Mouse (Mus musculus) bone marrow, adult 2 months (tissue): Measurements from ENCODE around the gene Frrs1l. TPM values are rescaled to one million over a fixed set of nuclear protein-coding genes. Genes with fewer than 3 reads are reported as not detected.

Source experiments
- H3K27ac ChIP-seq: fragments of 200-500 bp; 2 replicates; pipeline ENCODE4 v1.5.1; 2012; ENCODE audit warnings: low read depth, mild to moderate bottlenecking, control low read depth, inconsistent platforms, low read length; ENCODE audit not compliant: control insufficient read depth, poor library complexity, insufficient read depth
- H3K4me1 ChIP-seq: fragments of 200-500 bp; 2 replicates; pipeline ENCODE4 v1.6.1; 2011; ENCODE audit warnings: low read length; ENCODE audit not compliant: control insufficient read depth, insufficient read depth
- H3K4me3 ChIP-seq: fragments of 200-500 bp; replicated peaks from 2 replicates; pipeline ENCODE3; 2011; ENCODE audit warnings: mild to moderate bottlenecking, low read depth, low read length, control low read depth; ENCODE audit not compliant: control insufficient read depth
- CTCF ChIP-seq: fragments of 200-500 bp; IDR thresholded peaks from 2 replicates; pipeline ENCODE4 v1.5.1; 2011; ENCODE audit warnings: low read length, control low read depth; ENCODE audit not compliant: control insufficient read depth, insufficient read depth
- POLR2A ChIP-seq: fragments of 200-500 bp; IDR thresholded peaks from 2 replicates; pipeline ENCODE4 v1.6.1; 2011; ENCODE audit warnings: low read depth, mild to moderate bottlenecking, control low read depth, low read length, borderline replicate concordance; ENCODE audit not compliant: control insufficient read depth
- WGBS: fragments of 180-500 bp; shearing (Covaris S2); methylation state at CpG from one replicate; pipeline ENCODE4 v1.1.7; 2018; 5-methylcytosine and 5-hydroxymethylcytosine counted together
- polyA plus RNA-seq: library from polyadenylated mRNA; stranded (reverse); fragments of >200 nt; gene quantifications from 2 replicates; pipeline ENCODE4 v1.2.4, GENCODE M21; 2011; ENCODE audit warnings: low replicate concordance; ENCODE audit not compliant: missing spikeins, insufficient read depth, insufficient read length

Gene Frrs1l
- polyA plus RNA-seq, 1 experiment = not detected

DNA sequence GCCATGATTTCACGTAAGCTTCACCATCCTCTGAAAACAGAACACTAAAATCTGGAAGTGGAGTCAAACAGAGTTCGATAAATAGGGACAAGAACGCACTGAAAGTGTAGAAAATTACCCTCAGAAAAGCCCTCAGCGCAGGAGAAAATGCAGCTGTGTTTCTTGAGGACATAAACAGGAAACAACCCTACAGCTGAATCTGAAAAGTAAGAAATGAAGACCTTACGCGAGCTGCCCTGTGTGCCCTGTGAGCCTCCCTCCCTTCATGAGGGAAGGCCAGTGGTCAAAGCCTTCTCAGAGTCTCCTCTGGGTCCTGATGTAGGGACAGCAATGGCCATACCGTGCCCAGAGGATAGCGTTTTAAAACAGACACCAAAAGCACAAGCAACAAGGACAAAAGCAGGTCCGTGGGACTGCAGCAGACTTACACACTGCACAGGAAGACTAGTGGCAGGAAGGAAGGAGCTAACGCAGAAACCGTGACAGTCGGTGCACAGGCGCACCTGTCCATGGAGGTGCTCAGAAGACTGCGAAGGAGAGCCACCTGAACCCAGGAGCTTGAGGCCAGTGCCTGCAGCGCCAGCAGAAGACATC is 74.4 kb downstream of the Frrs1l start:
- 53% methylated on average over 15 of the region's 15 CpGs for WGBS
- H3K4me3 ChIP-seq = peak overlapping the region; percentile 5
- peaks cover 4% of the 10 kb centered on the region for H3K4me1 ChIP-seq
- no peak for TF ChIP-seq POLR2A
- TF ChIP-seq CTCF = no peak
- peak overlapping the region; percentile 75 for H3K27ac ChIP-seq

GRCm38 (mm10) chr4:56914761-56915160 is 75.4 kb downstream of the Frrs1l start:
- H3K4me3 ChIP-seq = no peak overlapping the region
- H3K27ac ChIP-seq = peak overlapping the region; percentile 70
- 70% methylated on average over 1 of the region's 1 CpGs for WGBS
- no peak for TF ChIP-seq CTCF
- TF ChIP-seq POLR2A = no peak
- H3K4me1 ChIP-seq = peaks cover 4% of the 10 kb centered on the region

DNA sequence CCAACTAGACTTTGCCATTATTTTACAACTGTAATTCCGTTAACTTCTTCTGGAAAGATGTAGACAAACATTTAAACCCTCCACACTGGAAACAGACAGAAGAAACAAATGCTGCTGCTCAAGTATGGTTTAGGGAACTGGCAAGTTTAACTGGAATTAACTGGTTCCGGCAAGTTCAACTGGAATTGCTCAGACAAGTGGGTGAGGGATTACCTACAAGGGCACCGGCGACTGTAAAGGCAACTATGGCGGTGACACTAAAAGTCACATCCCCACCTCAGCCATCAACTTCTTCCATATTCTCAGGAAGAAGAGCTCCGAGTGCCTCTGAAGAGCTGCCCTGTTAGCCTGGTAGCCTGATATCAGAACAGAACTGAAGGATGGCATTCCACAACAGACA is 75.9 kb downstream of the Frrs1l start:
- Histone ChIP-seq H3K4me3 (no peak overlapping the region), H3K27ac (peak overlapping the region; percentile 70), H3K4me1 (peaks cover 4% of the 10 kb centered on the region)
- TF ChIP-seq CTCF (no peak), POLR2A (no peak)
- 87% methylated on average over 6 of the region's 6 CpGs for WGBS

DNA sequence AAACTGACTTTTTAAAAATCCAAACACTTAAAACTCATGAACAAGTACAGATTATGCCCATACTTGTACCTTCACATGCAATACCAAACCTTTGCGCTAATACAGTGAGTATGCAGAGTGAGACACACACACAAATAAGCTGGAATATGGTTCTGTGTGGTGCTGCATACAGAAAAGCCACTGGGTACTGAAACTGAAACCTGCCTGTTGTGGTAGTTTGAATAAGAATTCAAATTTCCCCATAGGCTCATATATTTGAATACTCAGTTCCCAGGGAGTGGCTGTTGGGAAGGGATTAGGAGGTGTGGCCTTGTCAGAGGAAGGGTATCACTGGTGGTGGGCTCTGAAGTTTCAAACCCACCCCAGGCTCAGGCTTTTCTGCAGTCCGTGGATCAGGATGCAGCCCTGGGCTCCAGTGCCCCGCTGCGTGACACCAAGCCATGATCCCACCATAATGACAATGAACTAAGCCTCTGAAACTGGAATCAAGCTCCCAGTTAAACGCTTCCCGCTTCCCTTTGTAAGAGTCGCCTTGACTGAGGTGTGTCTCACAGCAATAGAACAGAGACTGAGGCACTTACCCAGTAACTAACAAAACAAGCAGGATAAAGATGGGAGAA is 77.7 kb downstream of the Frrs1l start:
- Histone ChIP-seq H3K4me1 (peaks cover 4% of the 10 kb centered on the region), H3K4me3 (no peak overlapping the region), H3K27ac (no peak overlapping the region)
- WGBS = 90% methylated on average over 7 of the region's 7 CpGs
- TF ChIP-seq CTCF = no peak
- TF ChIP-seq POLR2A = no peak

GRCm38 (mm10) chr4:56909568-56909967 is 80.6 kb downstream of the Frrs1l start:
- TF ChIP-seq POLR2A (no peak), CTCF (no peak)
- Histone ChIP-seq H3K4me3 (no peak overlapping the region), H3K4me1 (peaks cover 5% of the 10 kb centered on the region), H3K27ac (no peak overlapping the region)
- 82% methylated on average over 3 of the region's 3 CpGs for WGBS

DNA sequence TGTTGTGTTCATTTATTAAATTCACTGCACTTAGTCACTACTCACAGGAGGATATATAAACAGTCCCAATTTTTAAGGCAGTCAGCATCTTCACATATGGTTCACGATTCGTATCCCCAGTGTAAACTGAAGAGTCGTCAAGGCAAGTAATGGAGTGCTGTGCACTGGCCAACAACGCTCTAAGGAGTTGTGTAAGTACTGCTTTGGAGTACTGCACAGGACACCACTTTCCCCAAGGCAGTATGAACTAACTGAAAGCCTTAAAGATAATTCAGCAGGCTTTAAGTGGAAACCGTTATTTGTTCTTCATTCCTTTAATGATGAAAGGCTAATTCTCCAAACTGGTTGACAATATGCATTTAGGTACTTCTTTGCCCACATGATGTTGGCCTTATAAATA is 82.5 kb downstream of the Frrs1l start:
- Histone ChIP-seq H3K4me3 (no peak overlapping the region), H3K4me1 (peaks cover 1% of the 10 kb centered on the region), H3K27ac (no peak overlapping the region)
- no peak for TF ChIP-seq POLR2A
- TF ChIP-seq CTCF = no peak
- 86% methylated on average over 5 of the region's 5 CpGs for WGBS

Other genes with a start within 250 kb of the Frrs1l start
- gene Actl7b, start 248.9 kb downstream of the Frrs1l start, polyA plus RNA-seq = 2.1 TPM in 1 of 2 replicates, not detected in the other
- gene Actl7a, start 247.0 kb downstream of the Frrs1l start, polyA plus RNA-seq = not detected in 2 replicates
- gene Elp1, start 188.1 kb downstream of the Frrs1l start, polyA plus RNA-seq = 20.2 and 44.5 TPM in 2 replicates
- gene Fam206a, start 188.0 kb downstream of the Frrs1l start, polyA plus RNA-seq = 3.7 and 4.2 TPM in 2 replicates
- gene Ctnnal1, start 125.2 kb downstream of the Frrs1l start, polyA plus RNA-seq = 5.8 and 9.5 TPM in 2 replicates
- 5.0 and 8.5 TPM in 2 replicates for gene Tmem245, start 43.0 kb downstream of the Frrs1l start, polyA plus RNA-seq
- gene Epb41l4b, start 153.0 kb upstream of the Frrs1l start, polyA plus RNA-seq = 3.3 and 3.5 TPM in 2 replicates